13 mouse cellular contexts compared by ENCODE assay signal in genomic region chr10:62856690-62857290, GRCm38 (mm10). TPM values are rescaled to one million over a fixed set of nuclear protein-coding genes. Genes with fewer than 3 reads are reported as not detected.
DNase-seq lines count a peak whose midpoint lies in the region; ATAC-seq and TF ChIP-seq lines count a peak whose summit lies in the region.
"Had no signal": no experiment of that assay in that cellular context is flagged by ENCODE, and none has a peak within 500 bp of the region (broad histone marks: within the 10 kb centered on the region; RNA-seq: fewer than 3 reads in every experiment).

No protein-coding gene starts in this region.

- H3K27ac ChIP-seq in heart, embryonic 16.5 days (ENCODE audit: low read length) = peak overlapping the region; percentile 18
- peak overlapping the region; percentile 24; the same call in 1 of the 2 replicates for H3K27ac ChIP-seq in ES-Bruce4 (ENCODE audit: insufficient read depth, low read length)
- peak overlapping the region; percentile 58; the same call in 1 of the 2 replicates for H3K27ac ChIP-seq in hindbrain, postnatal 0 days
- H3K27ac ChIP-seq: lung, embryonic 15.5 days had no signal

- no peaks in the 10 kb centered on the region for H3K9me3 ChIP-seq in heart, embryonic 16.5 days (replicated peaks; ENCODE audit: control insufficient read depth, low read length)
- H3K9me3 ChIP-seq in ES-Bruce4 (replicated peaks; ENCODE audit: control insufficient read depth, insufficient read depth, low read length, poor library complexity, severe bottlenecking) = no peaks in the 10 kb centered on the region
- H3K9me3 ChIP-seq in hindbrain, postnatal 0 days (ENCODE audit: low read length) = no peaks in the 10 kb centered on the region
- H3K9me3 ChIP-seq: lung, embryonic 15.5 days had no signal

- DNase-seq in cerebellum, postnatal 14 days = peak; percentile 64
- no peak for DNase-seq in cerebellum, adult 8-10 months
- DNase-seq in heart, adult 8-10 months (ENCODE audit: low spot score) = no peak
- DNase-seq in hindbrain, postnatal 0 days (ENCODE audit: low spot score) = peak; percentile 78
- DNase-seq in gastrocnemius, postnatal 10 days = no peak
- no peak for DNase-seq in lung, postnatal 4 days
- DNase-seq: B cell, adult 2 months; retina, postnatal 1 day; thymus, adult 2 months had no signal

- H3K36me3 ChIP-seq in heart, embryonic 16.5 days (ENCODE audit: control insufficient read depth, insufficient read depth) = no peaks in the 10 kb centered on the region
- peaks cover 48% of the 10 kb centered on the region for H3K36me3 ChIP-seq in ES-Bruce4 (ENCODE audit: control insufficient read depth, insufficient read depth, low read length, poor library complexity, severe bottlenecking)
- no peaks in the 10 kb centered on the region for H3K36me3 ChIP-seq in hindbrain, postnatal 0 days (ENCODE audit: insufficient read depth, low read length)
- H3K36me3 ChIP-seq: lung, embryonic 15.5 days had no signal

- no peak overlapping the region for H3K9ac ChIP-seq in heart, embryonic 16.5 days (ENCODE audit: low read length)
- H3K9ac ChIP-seq in ES-Bruce4 (ENCODE audit: low read depth, poor library complexity, severe bottlenecking) = no peak overlapping the region
- H3K9ac ChIP-seq in hindbrain, postnatal 0 days (replicated peaks; ENCODE audit: low read length) = no peak overlapping the region
- H3K9ac ChIP-seq: lung, embryonic 15.5 days had no signal

- peaks cover 21% of the 10 kb centered on the region for H3K4me1 ChIP-seq in heart, embryonic 16.5 days (ENCODE audit: control insufficient read depth, insufficient read depth, low read length)
- H3K4me1 ChIP-seq in ES-Bruce4 (ENCODE audit: control insufficient read depth, insufficient read depth, low read length) = peaks cover 6% of the 10 kb centered on the region
- peaks cover 4% of the 10 kb centered on the region; the same call in 1 of the 2 replicates for H3K4me1 ChIP-seq in hindbrain, postnatal 0 days (ENCODE audit: insufficient read depth, low read length)
- H3K4me1 ChIP-seq: lung, embryonic 15.5 days had no signal

- TF ChIP-seq POLR2A in ES-Bruce4 (IDR thresholded peaks at IDR 0.05; ENCODE audit: insufficient read depth, low read length) = no peak

- TF ChIP-seq EP300 in ES-Bruce4 (IDR thresholded peaks at IDR 0.05; ENCODE audit: insufficient read depth, low read depth, low read length) = no peak

- no peaks in the 10 kb centered on the region for H3K27me3 ChIP-seq in heart, embryonic 16.5 days (ENCODE audit: control insufficient read depth, insufficient read depth, low read length)
- no peaks in the 10 kb centered on the region for H3K27me3 ChIP-seq in ES-Bruce4 (ENCODE audit: control insufficient read depth, insufficient read depth, low read length, poor library complexity, severe bottlenecking)
- no peaks in the 10 kb centered on the region for H3K27me3 ChIP-seq in hindbrain, postnatal 0 days (ENCODE audit: insufficient read depth, low read length)
- H3K27me3 ChIP-seq: lung, embryonic 15.5 days had no signal

- H3K4me2 ChIP-seq in heart, embryonic 16.5 days (ENCODE audit: low read depth, low read length) = no peak overlapping the region
- H3K4me2 ChIP-seq in hindbrain, postnatal 0 days (ENCODE audit: low read depth, low read length) = no peak overlapping the region
- H3K4me2 ChIP-seq: lung, embryonic 15.5 days had no signal

- TF ChIP-seq CTCF in ES-Bruce4 (IDR thresholded peaks at IDR 0.05; ENCODE audit: low read depth, low read length) = no peak
- TF ChIP-seq CTCF in hindbrain, postnatal 0 days (IDR thresholded peaks at IDR 0.05; ENCODE audit: low read depth) = no peak

- ATAC-seq in heart, embryonic 16.5 days (replicated peaks; ENCODE audit: extremely low read depth, insufficient read depth, low FRiP score) = no peak
- peak; percentile 91 for ATAC-seq in hindbrain, postnatal 0 days
- ATAC-seq: intestine, embryonic 16.5 days had no signal

- WGBS in heart, embryonic 16.5 days = 65% methylated on average over 10 of the region's 10 CpGs
- WGBS in hindbrain, postnatal 0 days = 72% methylated on average over 10 of the region's 10 CpGs

- H3K4me3 ChIP-seq in heart, embryonic 16.5 days (ENCODE audit: low read length) = no peak overlapping the region
- H3K4me3 ChIP-seq in ES-Bruce4 (ENCODE audit: low read depth, low read length) = no peak overlapping the region
- no peak overlapping the region for H3K4me3 ChIP-seq in hindbrain, postnatal 0 days (ENCODE audit: low read length)
- H3K4me3 ChIP-seq: lung, embryonic 15.5 days had no signal

RNA-seq across cellular contexts. Expression of gene Tet1, which starts 52.0 kb away (rescaled TPM):
- 22.7 and 26.9 TPM in 2 replicates for polyA plus RNA-seq in heart, embryonic 16.5 days (2015; fragmentation: Nextera tagmentation; extraction: Ambion mirVana)
- 1 to 10 TPM; 4.2 to 8.8 (median 6.8) TPM for total RNA-seq in heart, adult 8-10 months (2022)
- 231 and 239 TPM in 2 replicates for polyA plus RNA-seq in ES-Bruce4 (2011; ENCODE audit: insufficient read depth, insufficient read length, low read depth, missing spikeins)
- total RNA-seq in hindbrain, postnatal 0 days (2014; rRNA removed) = 32.8 and 39.5 TPM in 2 replicates
- 30.3 and 32.2 TPM in 2 replicates for polyA plus RNA-seq in hindbrain, postnatal 0 days (2015; fragmentation: Nextera tagmentation; extraction: Ambion mirVana)
- total RNA-seq in gastrocnemius, postnatal 10 days (2021) = 10 to 100 TPM; 15.3 to 26.2 TPM

Comparison
In these comparisons a context has a peak if more than half of its experiments do, and no peak if none do; other contexts are left out.
1. DNase-seq: peak in cerebellum, postnatal 14 days (2 of 2) and hindbrain, postnatal 0 days (single experiment); none in cerebellum, adult 8-10 months (single experiment), heart, adult 8-10 months (single experiment), gastrocnemius, postnatal 10 days (single experiment) and lung, postnatal 4 days (0 of 2).
2. Peak in every context shown above with its lines, with median percentiles within 50 percentile points of each other: H3K27ac ChIP-seq.